Mouse (Mus musculus) MN1 (cell line): ENCODE measurements around the gene Creb3l2.
A peak's percentile ranks its signal among the peaks of the same experiment; 100 is the strongest.

ENCODE experiments used
- DNase-seq: peaks from one replicate; pipeline ENCODE4 v3.0.0-alpha.2; 2016; ENCODE audit warnings: low spot score

The Creb3l2 gene

GRCm38 (mm10) chr6:37325906-37326602 lies 115.9 kb downstream of the Creb3l2 start:
- DNase-seq: no peak

- no peak for DNase-seq
Measured at GRCm38 (mm10) chr6:37325076-37325475, 116.9 kb downstream of the Creb3l2 start.

GRCm38 (mm10) chr6:37322641-37323040 lies 119.3 kb downstream of the Creb3l2 start:
- no peak for DNase-seq

GRCm38 (mm10) chr6:37322088-37322487 lies 119.9 kb downstream of the Creb3l2 start:
- DNase-seq: no peak

GRCm38 (mm10) chr6:37317904-37318303 lies 124.0 kb downstream of the Creb3l2 start:
- no peak for DNase-seq

- no peak for DNase-seq
Measured at GRCm38 (mm10) chr6:37315440-37315839, 126.5 kb downstream of the Creb3l2 start.

- no peak for DNase-seq
Measured at GRCm38 (mm10) chr6:37310601-37311000, 131.3 kb downstream of the Creb3l2 start.

- no peak for DNase-seq
Measured at GRCm38 (mm10) chr6:37306616-37307015, 135.3 kb downstream of the Creb3l2 start.

- no peak for DNase-seq
Measured at GRCm38 (mm10) chr6:37300492-37300891, 141.5 kb downstream of the Creb3l2 start.

- DNase-seq: peak; percentile 58
Measured at GRCm38 (mm10) chr6:37299562-37300390, 142.2 kb downstream of the Creb3l2 start, which contains the start of gene Dgki. Gene Dgki, minus strand, starts transcription at chr6:37300184.

GRCm38 (mm10) chr6:37298982-37299381 lies 143.0 kb downstream of the Creb3l2 start:
- no peak for DNase-seq

GRCm38 (mm10) chr6:37297744-37298482 lies 144.0 kb downstream of the Creb3l2 start:
- DNase-seq: no peak

- no peak for DNase-seq
Measured at GRCm38 (mm10) chr6:37292068-37292467, 149.9 kb downstream of the Creb3l2 start.

GRCm38 (mm10) chr6:37291171-37291570 lies 150.8 kb downstream of the Creb3l2 start:
- DNase-seq: no peak

GRCm38 (mm10) chr6:37290691-37291090 lies 151.3 kb downstream of the Creb3l2 start:
- no peak for DNase-seq

- DNase-seq: no peak
Measured at GRCm38 (mm10) chr6:37286134-37286533, 155.8 kb downstream of the Creb3l2 start.

- no peak for DNase-seq
Measured at GRCm38 (mm10) chr6:37284879-37285278, 157.1 kb downstream of the Creb3l2 start.

GRCm38 (mm10) chr6:37283336-37283735 lies 158.6 kb downstream of the Creb3l2 start:
- DNase-seq: no peak

- DNase-seq: no peak
Measured at GRCm38 (mm10) chr6:37282659-37283058, 159.3 kb downstream of the Creb3l2 start.
